Mouse (Mus musculus): ENCODE results near the gene Asphd2. TPM values are rescaled to one million over a fixed set of nuclear protein-coding genes. Genes with fewer than 3 reads are reported as not detected.

Asphd2 gene
- polyA plus RNA-seq, 1 experiment from 2014 or later, result 5.9 TPM

DNA sequence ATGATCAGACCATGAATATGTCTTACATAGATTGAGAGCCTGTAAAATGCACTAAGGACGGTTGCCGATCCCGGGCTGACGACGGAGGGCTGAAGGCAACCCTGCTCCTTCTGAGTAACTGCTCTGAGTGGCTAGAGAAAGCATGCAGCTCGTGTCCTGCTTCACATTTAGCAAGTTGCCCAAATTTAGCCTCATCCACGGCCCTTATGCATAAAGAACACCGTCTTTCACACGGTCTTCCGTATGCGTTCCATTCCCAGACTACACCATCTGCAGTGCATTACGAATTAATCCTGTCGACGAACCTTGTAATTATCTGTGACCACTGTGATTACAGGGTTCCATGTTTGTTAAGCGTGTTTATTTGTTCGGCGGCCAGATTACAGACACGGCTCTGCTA, 1.4 kb upstream of the Asphd2 start:
- no peak overlapping the region for H3K27ac ChIP-seq
- ATAC-seq (replicated peaks; ENCODE audit: low FRiP score, low read depth), result no peak
- H3K9ac ChIP-seq (ENCODE audit: low read depth, low read length), result no peak overlapping the region
- H3K36me3 ChIP-seq (ENCODE audit: insufficient read depth, low read length), result no peaks in the 10 kb centered on the region
- DNase-seq (ENCODE audit: low spot score), result no peak
- H3K4me2 ChIP-seq (ENCODE audit: low read length), result no peak overlapping the region
- no peaks in the 10 kb centered on the region for H3K9me3 ChIP-seq (replicated peaks; ENCODE audit: low read length)
- H3K4me3 ChIP-seq (replicated peaks; ENCODE audit: low read depth, low read length), result no peak overlapping the region
- H3K4me1 ChIP-seq (replicated peaks; ENCODE audit: insufficient read depth, low read length), result no peaks in the 10 kb centered on the region; the same call in 1 of the 2 replicates
- no peak for TF ChIP-seq CTCF (IDR thresholded peaks at IDR 0.05; ENCODE audit: low read depth)
- H3K27me3 ChIP-seq (ENCODE audit: insufficient read depth, low read length), result peaks cover 4% of the 10 kb centered on the region
- 61% methylated on average over 18 of the region's 18 CpGs for WGBS

DNA sequence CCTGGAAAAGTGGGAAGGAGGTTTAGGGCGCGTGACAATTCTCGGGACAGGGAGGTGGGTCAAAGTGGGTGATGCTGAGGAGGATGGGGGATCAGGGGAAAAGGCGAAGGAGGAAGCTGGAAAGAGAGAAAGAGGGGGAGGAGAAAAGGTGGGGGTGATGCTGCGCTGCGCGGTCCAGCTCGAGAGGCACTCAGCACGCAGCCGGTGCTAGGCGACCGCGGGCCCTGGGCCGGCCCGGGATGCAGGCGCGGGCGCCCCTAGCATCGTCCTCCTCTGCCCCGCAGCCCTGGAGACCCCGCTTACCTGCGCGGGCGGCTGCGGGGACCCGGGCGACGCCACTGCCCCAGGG, 277 bp downstream of the Asphd2 start:
- H3K4me3 ChIP-seq (replicated peaks; ENCODE audit: low read depth, low read length), result peak overlapping the region; percentile 57
- ATAC-seq (replicated peaks; ENCODE audit: low FRiP score, low read depth) (peak; percentile 75), DNase-seq (ENCODE audit: low spot score) (no peak)
- WGBS, result under 1% methylated on average over 13 of the region's 28 CpGs
- TF ChIP-seq CTCF (IDR thresholded peaks at IDR 0.05; ENCODE audit: low read depth), result no peak
- H3K36me3 ChIP-seq (ENCODE audit: insufficient read depth, low read length), result no peaks in the 10 kb centered on the region
- no peaks in the 10 kb centered on the region; the same call in 1 of the 2 replicates for H3K4me1 ChIP-seq (replicated peaks; ENCODE audit: insufficient read depth, low read length)
- H3K27me3 ChIP-seq (ENCODE audit: insufficient read depth, low read length), result peaks cover 4% of the 10 kb centered on the region
- H3K9me3 ChIP-seq (replicated peaks; ENCODE audit: low read length), result no peaks in the 10 kb centered on the region
- H3K27ac ChIP-seq, result no peak overlapping the region
- H3K4me2 ChIP-seq (ENCODE audit: low read length), result peak overlapping the region; percentile 85
- peak overlapping the region; percentile 57 for H3K9ac ChIP-seq (ENCODE audit: low read depth, low read length)

DNA sequence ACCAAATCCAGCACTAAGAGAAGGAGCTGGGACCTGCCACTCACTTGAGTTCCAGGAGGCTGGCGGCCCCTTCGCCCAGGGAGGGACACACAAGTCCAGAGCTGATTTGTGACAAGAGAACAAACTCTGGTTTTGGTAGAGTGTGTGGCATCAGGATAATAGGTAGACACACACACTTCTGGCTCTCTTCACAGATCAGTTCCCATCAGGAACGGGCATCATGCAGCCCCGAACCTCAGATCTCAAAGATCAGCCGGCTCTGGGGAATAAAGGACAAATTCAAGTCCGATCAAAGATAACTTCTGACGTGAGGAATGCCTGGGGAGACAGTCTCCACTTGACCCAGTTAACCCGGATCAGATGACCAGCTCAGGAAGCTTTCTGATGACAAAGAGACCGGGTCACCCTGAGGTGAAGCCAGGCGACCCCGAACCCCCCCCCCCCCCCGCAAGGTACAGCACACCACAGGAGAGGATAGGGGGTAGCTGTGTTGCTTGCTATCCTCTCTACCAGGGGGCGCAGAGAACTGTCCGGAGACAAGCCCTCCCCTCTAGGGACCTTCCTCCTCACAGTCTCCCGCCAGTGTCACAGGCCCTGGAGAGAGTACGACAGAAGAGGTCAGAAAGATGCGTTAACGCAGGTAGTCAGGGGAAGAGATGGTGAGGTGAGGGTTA, 788 bp downstream of the Asphd2 start:
- H3K27ac ChIP-seq, result no peak overlapping the region
- no peak overlapping the region for H3K9ac ChIP-seq (ENCODE audit: low read depth, low read length)
- peaks cover 4% of the 10 kb centered on the region for H3K27me3 ChIP-seq (ENCODE audit: insufficient read depth, low read length)
- H3K4me3 ChIP-seq (replicated peaks; ENCODE audit: low read depth, low read length), result peak overlapping the region; percentile 57
- no peaks in the 10 kb centered on the region; the same call in 1 of the 2 replicates for H3K4me1 ChIP-seq (replicated peaks; ENCODE audit: insufficient read depth, low read length)
- WGBS, result 14% methylated on average over 16 of the region's 18 CpGs
- no peak for TF ChIP-seq CTCF (IDR thresholded peaks at IDR 0.05; ENCODE audit: low read depth)
- H3K4me2 ChIP-seq (ENCODE audit: low read length), result peak overlapping the region; percentile 85
- H3K9me3 ChIP-seq (replicated peaks; ENCODE audit: low read length), result no peaks in the 10 kb centered on the region
- no peaks in the 10 kb centered on the region for H3K36me3 ChIP-seq (ENCODE audit: insufficient read depth, low read length)
- peak; percentile 21 for ATAC-seq (replicated peaks; ENCODE audit: low FRiP score, low read depth)
- DNase-seq (ENCODE audit: low spot score), result no peak

DNA sequence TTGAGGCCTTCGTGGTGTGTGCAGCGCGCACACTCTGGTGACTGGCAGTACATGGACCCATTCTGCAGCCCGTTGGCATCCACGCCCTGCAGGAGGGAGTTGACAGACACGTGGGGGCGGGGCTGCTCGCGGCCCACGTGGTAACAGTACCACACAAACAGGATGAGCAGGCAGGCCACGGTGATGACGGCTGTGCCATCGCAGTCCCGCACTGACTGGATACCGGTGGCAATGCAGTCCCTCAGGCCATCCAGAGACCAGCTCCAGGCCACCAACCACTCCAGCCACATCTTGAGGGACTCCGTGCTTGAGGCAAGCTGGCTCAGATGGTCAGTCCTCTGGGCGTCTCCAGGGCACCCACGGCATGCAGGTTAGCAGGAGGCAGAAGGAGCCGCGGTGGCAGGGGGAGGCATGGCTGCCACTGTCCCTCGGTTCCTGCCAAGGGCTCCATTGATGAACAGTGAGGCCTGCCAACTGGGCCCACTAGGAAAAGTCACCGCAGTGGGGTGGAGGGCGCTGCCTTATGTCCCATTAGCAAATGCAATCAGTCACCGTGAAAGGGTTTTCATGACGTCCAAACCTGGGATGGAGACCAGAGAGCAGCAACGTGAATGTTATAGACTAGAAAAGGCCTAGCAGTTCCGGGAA, 2.9 kb downstream of the Asphd2 start:
- H3K9ac ChIP-seq (ENCODE audit: low read depth, low read length), result no peak overlapping the region
- no peak for DNase-seq (ENCODE audit: low spot score)
- WGBS, result 74% methylated on average over 27 of the region's 27 CpGs

DNA sequence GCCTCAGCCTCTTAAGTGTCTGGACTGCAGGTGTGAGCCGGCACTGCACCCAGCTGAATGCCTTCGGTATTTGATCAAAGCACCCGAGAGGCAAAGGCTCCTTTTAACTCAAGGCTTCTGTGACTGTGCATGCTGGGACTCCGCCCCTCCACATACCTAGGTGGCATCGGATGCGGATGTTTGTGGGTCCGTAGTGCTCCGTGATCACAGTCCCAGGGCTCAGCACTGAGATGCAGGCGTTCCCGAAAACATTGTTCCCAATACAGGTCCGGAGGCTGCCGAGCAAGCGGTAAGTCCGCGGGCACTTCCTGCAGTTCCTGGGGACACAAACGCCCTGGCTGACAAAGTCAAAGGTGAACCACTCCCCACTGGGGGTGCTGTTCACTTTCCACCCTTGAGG, 3.7 kb downstream of the Asphd2 start:
- H3K4me3 ChIP-seq (replicated peaks; ENCODE audit: low read depth, low read length), result no peak overlapping the region
- ATAC-seq (replicated peaks; ENCODE audit: low FRiP score, low read depth) (no peak), DNase-seq (ENCODE audit: low spot score) (no peak)
- WGBS, result 68% methylated on average over 16 of the region's 16 CpGs
- H3K27ac ChIP-seq, result no peak overlapping the region
- no peak for TF ChIP-seq CTCF (IDR thresholded peaks at IDR 0.05; ENCODE audit: low read depth)
- H3K27me3 ChIP-seq (ENCODE audit: insufficient read depth, low read length), result peaks cover 4% of the 10 kb centered on the region
- H3K4me2 ChIP-seq (ENCODE audit: low read length), result no peak overlapping the region
- H3K4me1 ChIP-seq (replicated peaks; ENCODE audit: insufficient read depth, low read length), result no peaks in the 10 kb centered on the region; the same call in 1 of the 2 replicates
- H3K9me3 ChIP-seq (replicated peaks; ENCODE audit: low read length), result no peaks in the 10 kb centered on the region
- H3K9ac ChIP-seq (ENCODE audit: low read depth, low read length), result no peak overlapping the region
- no peaks in the 10 kb centered on the region for H3K36me3 ChIP-seq (ENCODE audit: insufficient read depth, low read length)

More for the DNA sequence above, 2.9 kb downstream of the Asphd2 start:
- no peak overlapping the region for H3K4me3 ChIP-seq (replicated peaks; ENCODE audit: low read depth, low read length)
- no peaks in the 10 kb centered on the region for H3K9me3 ChIP-seq (replicated peaks; ENCODE audit: low read length)
- peaks cover 4% of the 10 kb centered on the region for H3K27me3 ChIP-seq (ENCODE audit: insufficient read depth, low read length)
- no peaks in the 10 kb centered on the region; the same call in 1 of the 2 replicates for H3K4me1 ChIP-seq (replicated peaks; ENCODE audit: insufficient read depth, low read length)
- H3K27ac ChIP-seq, result no peak overlapping the region
- no peak for ATAC-seq (replicated peaks; ENCODE audit: low FRiP score, low read depth)
- no peaks in the 10 kb centered on the region for H3K36me3 ChIP-seq (ENCODE audit: insufficient read depth, low read length)
- H3K4me2 ChIP-seq (ENCODE audit: low read length), result no peak overlapping the region
- no peak for TF ChIP-seq CTCF (IDR thresholded peaks at IDR 0.05; ENCODE audit: low read depth)

DNA sequence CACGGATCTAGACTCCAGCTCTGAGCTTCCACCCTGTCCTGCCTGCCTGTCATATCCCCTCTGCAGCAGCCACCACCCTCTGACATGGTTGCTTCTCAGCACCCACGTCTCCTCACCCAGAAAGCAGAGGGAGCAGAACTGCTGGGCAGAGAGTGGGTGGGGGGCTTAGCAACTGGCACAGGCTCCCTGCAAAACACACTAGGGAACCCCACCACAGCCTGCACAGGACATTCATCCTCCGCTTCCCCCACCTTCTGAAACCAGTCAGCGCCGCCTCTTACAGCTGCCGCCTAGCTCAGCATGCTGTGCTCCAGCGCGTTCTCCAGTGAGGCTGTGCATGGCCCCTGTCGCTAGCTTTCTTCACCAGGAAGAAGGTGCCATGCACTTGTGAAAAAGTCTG, 5.3 kb downstream of the Asphd2 start:
- H3K9ac ChIP-seq (ENCODE audit: low read depth, low read length), result no peak overlapping the region
- no peaks in the 10 kb centered on the region; the same call in 1 of the 2 replicates for H3K4me1 ChIP-seq (replicated peaks; ENCODE audit: insufficient read depth, low read length)
- H3K27me3 ChIP-seq (ENCODE audit: insufficient read depth, low read length), result peaks cover 4% of the 10 kb centered on the region
- ATAC-seq (replicated peaks; ENCODE audit: low FRiP score, low read depth), result no peak
- no peak for TF ChIP-seq CTCF (IDR thresholded peaks at IDR 0.05; ENCODE audit: low read depth)
- H3K27ac ChIP-seq, result no peak overlapping the region
- H3K36me3 ChIP-seq (ENCODE audit: insufficient read depth, low read length), result no peaks in the 10 kb centered on the region
- H3K4me3 ChIP-seq (replicated peaks; ENCODE audit: low read depth, low read length), result no peak overlapping the region
- no peak overlapping the region for H3K4me2 ChIP-seq (ENCODE audit: low read length)
- DNase-seq (ENCODE audit: low spot score), result no peak
- 73% methylated on average over 9 of the region's 9 CpGs for WGBS
- no peaks in the 10 kb centered on the region for H3K9me3 ChIP-seq (replicated peaks; ENCODE audit: low read length)

Data from kidney, postnatal 0 days (tissue).